Mouse (Mus musculus) kidney, adult 2 months (tissue): Measurements from ENCODE around the gene Gm2000.

ENCODE experiments used
- CTCF ChIP-seq: fragments of 200-500 bp; conservative IDR thresholded peaks from 2 replicates; pipeline ENCODE4 v1.5.1; 2011; ENCODE audit warnings: low read depth, mild to moderate bottlenecking, control low read depth, low read length, moderate library complexity, mixed read lengths; ENCODE audit not compliant: insufficient read depth, insufficient read length
- POLR2A ChIP-seq: fragments of 200-500 bp; IDR thresholded peaks from one replicate; pipeline ENCODE4 v1.6.1; 2011; ENCODE audit warnings: low read depth, low read length, control low read depth

GRCm38 (mm10) chr1:156408521-156408920, 42.7 kb downstream of the Gm2000 start:
- no peak for TF ChIP-seq CTCF
- no peak for TF ChIP-seq POLR2A
